Mouse (Mus musculus): ENCODE measurements around the gene Taar6. TPM values are rescaled to one million over a fixed set of nuclear protein-coding genes. Genes with fewer than 3 reads are reported as not detected.

Gene Taar6
- polyA plus RNA-seq, 1 experiment from 2014 or later, result not detected

GRCm38 (mm10) chr10:23970656-23971165, 14.7 kb downstream of the Taar6 start, which contains the start of gene Taar5:
TSS of gene Taar5 (plus strand) at chr10:23970706.
- Histone ChIP-seq H3K4me2 (no peak within 1 kb of the TSS), H3K36me3 (no peaks in the 10 kb centered on the region), H3K27ac (no peak within 1 kb of the TSS), H3K4me1 (no peaks in the 10 kb centered on the region), H3K9ac (no peak within 1 kb of the TSS), H3K4me3 (replicated peaks) (no peak within 1 kb of the TSS), H3K9me3 (no peaks in the 10 kb centered on the region), H3K27me3 (replicated peaks) (no peaks in the 10 kb centered on the region)
- WGBS, result 89% methylated on average over 11 of the region's 11 CpGs
- ATAC-seq (ENCODE audit: insufficient read depth, low FRiP score, low read depth), result no peak

- ATAC-seq (ENCODE audit: insufficient read depth, low FRiP score, low read depth), result no peak
These were observed 20.4 kb downstream of the Taar6 start for GRCm38 (mm10) chr10:23964921-23965610.

GRCm38 (mm10) chr10:23963444-23963843, 22.0 kb downstream of the Taar6 start:
- Histone ChIP-seq H3K4me2 (no peak overlapping the region), H3K4me1 (peaks cover 2% of the 10 kb centered on the region; the same call in 1 of the 2 replicates), H3K4me3 (replicated peaks) (no peak overlapping the region), H3K27me3 (replicated peaks) (no peaks in the 10 kb centered on the region), H3K27ac (no peak overlapping the region), H3K36me3 (no peaks in the 10 kb centered on the region), H3K9ac (no peak overlapping the region), H3K9me3 (no peaks in the 10 kb centered on the region)
- WGBS, result 42% methylated on average over 3 of the region's 3 CpGs
- ATAC-seq (ENCODE audit: insufficient read depth, low FRiP score, low read depth), result no peak

More at GRCm38 (mm10) chr10:23964921-23965610, 20.4 kb downstream of the Taar6 start:
- Histone ChIP-seq H3K9me3 (no peaks in the 10 kb centered on the region), H3K27me3 (replicated peaks) (no peaks in the 10 kb centered on the region), H3K4me3 (replicated peaks) (no peak overlapping the region), H3K36me3 (no peaks in the 10 kb centered on the region), H3K27ac (no peak overlapping the region), H3K4me1 (no peaks in the 10 kb centered on the region), H3K4me2 (no peak overlapping the region), H3K9ac (no peak overlapping the region)
- WGBS, result 80% methylated on average over 6 of the region's 6 CpGs

- 90% methylated on average over 13 of the region's 13 CpGs for WGBS
- no peak within 1 kb of the TSS for H3K9ac ChIP-seq
- H3K36me3 ChIP-seq, result no peaks in the 10 kb centered on the region
- H3K27me3 ChIP-seq (replicated peaks), result no peaks in the 10 kb centered on the region
- no peaks in the 10 kb centered on the region for H3K9me3 ChIP-seq
- H3K27ac ChIP-seq, result no peak within 1 kb of the TSS
- no peak within 1 kb of the TSS for H3K4me3 ChIP-seq (replicated peaks)
- peaks cover 2% of the 10 kb centered on the region; the same call in 1 of the 2 replicates for H3K4me1 ChIP-seq
- ATAC-seq (ENCODE audit: insufficient read depth, low FRiP score, low read depth), result no peak
- H3K4me2 ChIP-seq, result no peak within 1 kb of the TSS
These were observed 25.0 kb downstream of the Taar6 start, which contains the start of gene Taar4 for GRCm38 (mm10) chr10:23960444-23960915. TSS of gene Taar4 (plus strand) at chr10:23960494.

GRCm38 (mm10) chr10:23959071-23959470, 26.4 kb downstream of the Taar6 start:
- Histone ChIP-seq H3K36me3 (no peaks in the 10 kb centered on the region), H3K9me3 (no peaks in the 10 kb centered on the region), H3K27me3 (replicated peaks) (no peaks in the 10 kb centered on the region), H3K4me1 (peaks cover 2% of the 10 kb centered on the region; the same call in 1 of the 2 replicates), H3K4me2 (no peak overlapping the region), H3K4me3 (replicated peaks) (no peak overlapping the region), H3K9ac (no peak overlapping the region), H3K27ac (no peak overlapping the region)
- WGBS, result 42% methylated on average over 3 of the region's 3 CpGs
- peak; percentile 85 for ATAC-seq (ENCODE audit: insufficient read depth, low FRiP score, low read depth)

- WGBS, result 75% methylated on average over 6 of the region's 6 CpGs
- Histone ChIP-seq H3K36me3 (no peaks in the 10 kb centered on the region), H3K27ac (no peak overlapping the region), H3K27me3 (replicated peaks) (no peaks in the 10 kb centered on the region), H3K4me1 (no peaks in the 10 kb centered on the region), H3K4me3 (replicated peaks) (no peak overlapping the region), H3K9me3 (no peaks in the 10 kb centered on the region), H3K4me2 (no peak overlapping the region), H3K9ac (no peak overlapping the region)
- ATAC-seq (ENCODE audit: insufficient read depth, low FRiP score, low read depth), result no peak
These were observed 33.7 kb downstream of the Taar6 start for GRCm38 (mm10) chr10:23951714-23952113.

- Histone ChIP-seq H3K9me3 (no peaks in the 10 kb centered on the region), H3K27me3 (replicated peaks) (no peaks in the 10 kb centered on the region), H3K4me3 (replicated peaks) (no peak within 1 kb of the TSS), H3K36me3 (no peaks in the 10 kb centered on the region), H3K9ac (no peak within 1 kb of the TSS), H3K27ac (no peak within 1 kb of the TSS), H3K4me1 (no peaks in the 10 kb centered on the region), H3K4me2 (no peak within 1 kb of the TSS)
- no peak for ATAC-seq (ENCODE audit: insufficient read depth, low FRiP score, low read depth)
- 87% methylated on average over 16 of the region's 16 CpGs for WGBS
These were observed 35.9 kb downstream of the Taar6 start, which contains the start of gene Taar3 for GRCm38 (mm10) chr10:23949508-23950005. TSS of gene Taar3 (plus strand) at chr10:23949558.

- Histone ChIP-seq H3K4me3 (replicated peaks) (no peak overlapping the region), H3K27me3 (replicated peaks) (no peaks in the 10 kb centered on the region), H3K4me2 (no peak overlapping the region), H3K36me3 (no peaks in the 10 kb centered on the region), H3K9ac (no peak overlapping the region), H3K27ac (no peak overlapping the region), H3K4me1 (no peaks in the 10 kb centered on the region), H3K9me3 (no peaks in the 10 kb centered on the region)
- ATAC-seq (ENCODE audit: insufficient read depth, low FRiP score, low read depth), result no peak
- WGBS, result 42% methylated on average over 7 of the region's 7 CpGs
These were observed 37.4 kb downstream of the Taar6 start for GRCm38 (mm10) chr10:23948026-23948425.

- Histone ChIP-seq H3K36me3 (no peaks in the 10 kb centered on the region), H3K4me2 (no peak overlapping the region), H3K4me1 (no peaks in the 10 kb centered on the region), H3K4me3 (replicated peaks) (no peak overlapping the region), H3K27me3 (replicated peaks) (no peaks in the 10 kb centered on the region), H3K9me3 (no peaks in the 10 kb centered on the region), H3K27ac (no peak overlapping the region), H3K9ac (no peak overlapping the region)
- 79% methylated on average over 5 of the region's 5 CpGs for whole genome bisulfite sequencing
- ATAC-seq (ENCODE audit: insufficient read depth, low FRiP score, low read depth), result no peak
These were observed 43.0 kb downstream of the Taar6 start for GRCm38 (mm10) chr10:23942465-23942864.

- no peak for ATAC-seq (ENCODE audit: insufficient read depth, low FRiP score, low read depth)
- no peaks in the 10 kb centered on the region for H3K27me3 ChIP-seq (replicated peaks)
- WGBS, result 56% methylated on average over 6 of the region's 6 CpGs
- H3K27ac ChIP-seq, result no peak within 1 kb of the TSS
- H3K9ac ChIP-seq, result no peak within 1 kb of the TSS
- no peaks in the 10 kb centered on the region for H3K9me3 ChIP-seq
- no peak within 1 kb of the TSS for H3K4me3 ChIP-seq (replicated peaks)
- H3K36me3 ChIP-seq, result no peaks in the 10 kb centered on the region
- H3K4me2 ChIP-seq, result no peak within 1 kb of the TSS
- H3K4me1 ChIP-seq, result no peaks in the 10 kb centered on the region
These were observed 47.1 kb downstream of the Taar6 start, which contains the start of gene Taar2 for GRCm38 (mm10) chr10:23938312-23938711. TSS of gene Taar2 (plus strand) at chr10:23938572.

- ATAC-seq (ENCODE audit: insufficient read depth, low FRiP score, low read depth), result no peak
- no peaks in the 10 kb centered on the region for H3K9me3 ChIP-seq
- no peaks in the 10 kb centered on the region for H3K27me3 ChIP-seq (replicated peaks)
- WGBS, result 53% methylated on average over 4 of the region's 4 CpGs
- no peak overlapping the region for H3K4me2 ChIP-seq
- H3K4me1 ChIP-seq, result no peaks in the 10 kb centered on the region
- no peak overlapping the region for H3K27ac ChIP-seq
- no peaks in the 10 kb centered on the region for H3K36me3 ChIP-seq
- no peak overlapping the region for H3K4me3 ChIP-seq (replicated peaks)
- H3K9ac ChIP-seq, result no peak overlapping the region
These were observed 47.8 kb downstream of the Taar6 start for GRCm38 (mm10) chr10:23937613-23938012.
